ENCODE assay signal across 15 mouse cellular contexts in genomic region chr3:121500734-121501133, GRCm38 (mm10). TPM values are rescaled to one million over a fixed set of nuclear protein-coding genes. Genes with fewer than 3 reads are reported as not detected.
DNase-seq lines count a peak whose midpoint lies in the region; ATAC-seq and TF ChIP-seq lines count a peak whose summit lies in the region.
"Had no signal": no experiment of that assay in that cellular context is flagged by ENCODE, and none has a peak within 500 bp of the region (broad histone marks: within the 10 kb centered on the region; RNA-seq: fewer than 3 reads in every experiment).

No protein-coding gene starts in this region.

- peak; percentile 30 to 33 for DNase-seq in heart, adult 18-20 months
- no peak for DNase-seq in heart, postnatal 36 days
- no peak for DNase-seq in heart, postnatal 10 days
- peak; percentile 25 for DNase-seq in NIH3T3 (ENCODE audit: low read depth)
- DNase-seq in embryo, embryonic 10.5 days (ENCODE audit: low spot score) = no peak
- DNase-seq in right cerebral cortex, postnatal 4 days = no peak

- WGBS in heart, embryonic 15.5 days = 26% methylated on average over 5 of the region's 5 CpGs

- no peak overlapping the region for H3ac ChIP-seq in myocyte (ENCODE audit: control insufficient read depth, insufficient read length)

- H3K27me3 ChIP-seq in heart, embryonic 15.5 days = no peaks in the 10 kb centered on the region
- H3K27me3 ChIP-seq in myocyte (ENCODE audit: control insufficient read depth, insufficient read depth, insufficient read length) = no peaks in the 10 kb centered on the region
- H3K27me3 ChIP-seq: embryonic facial prominence, embryonic 15.5 days; forebrain, embryonic 15.5 days; limb, embryonic 15.5 days; liver, embryonic 15.5 days had no signal

- H3K4me1 ChIP-seq in heart, embryonic 15.5 days (replicated peaks) = peaks cover 6% of the 10 kb centered on the region
- H3K4me1 ChIP-seq: forebrain, embryonic 15.5 days; limb, embryonic 15.5 days had no signal

- no peak overlapping the region for H3K9ac ChIP-seq in heart, embryonic 15.5 days
- H3K9ac ChIP-seq: embryonic facial prominence, embryonic 15.5 days; forebrain, embryonic 15.5 days; limb, embryonic 15.5 days; liver, embryonic 15.5 days had no signal

- no peak overlapping the region for H3K27ac ChIP-seq in heart, embryonic 15.5 days
- H3K27ac ChIP-seq: embryonic facial prominence, embryonic 15.5 days; forebrain, embryonic 15.5 days; hindbrain, postnatal 0 days; limb, embryonic 15.5 days; liver, embryonic 15.5 days had no signal

- no peak overlapping the region for H3K4me3 ChIP-seq in heart, embryonic 15.5 days
- no peak overlapping the region for H3K4me3 ChIP-seq in myocyte
- H3K4me3 ChIP-seq: embryonic facial prominence, embryonic 15.5 days; forebrain, embryonic 15.5 days; limb, embryonic 15.5 days; liver, embryonic 15.5 days had no signal

- H3K36me3 ChIP-seq in heart, embryonic 15.5 days = no peaks in the 10 kb centered on the region
- no peaks in the 10 kb centered on the region for H3K36me3 ChIP-seq in myocyte (ENCODE audit: control insufficient read depth, insufficient read depth)
- H3K36me3 ChIP-seq: embryonic facial prominence, embryonic 15.5 days; forebrain, embryonic 15.5 days; limb, embryonic 15.5 days; liver, embryonic 15.5 days had no signal

- no peaks in the 10 kb centered on the region for H3K9me3 ChIP-seq in heart, embryonic 15.5 days (replicated peaks)
- H3K9me3 ChIP-seq: embryonic facial prominence, embryonic 15.5 days; forebrain, embryonic 15.5 days; limb, embryonic 15.5 days; liver, embryonic 15.5 days had no signal

- TF ChIP-seq POLR2A in myocyte (IDR thresholded peaks at IDR 0.05; ENCODE audit: insufficient read length, low read depth) = no peak

- intact Hi-C loops in heart, postnatal 36 days (cut with DNase I) = loop anchor here (1.0 to 2.0 kb wide), 3 partner anchors 74 to 330 kb away; partner anchors contain the start of genes Cnn3 and Rwdd3
- intact Hi-C loops in heart, postnatal 10 days (cut with DNase I) = loop anchor here (1.0 to 2.0 kb wide), 2 partner anchors 74 to 193 kb away; partner anchors contain the start of gene Cnn3

- H3K79me2 ChIP-seq in myocyte (ENCODE audit: control insufficient read depth, insufficient read depth) = no peaks in the 10 kb centered on the region

- H3K4me2 ChIP-seq in heart, embryonic 15.5 days = peak overlapping the region; percentile 4; the same call in 1 of the 2 replicates
- H3K4me2 ChIP-seq in myocyte (ENCODE audit: low read depth) = peak overlapping the region; percentile 57
- H3K4me2 ChIP-seq: embryonic facial prominence, embryonic 15.5 days; forebrain, embryonic 15.5 days; limb, embryonic 15.5 days; liver, embryonic 15.5 days had no signal

- ATAC-seq in heart, embryonic 15.5 days (replicated peaks; ENCODE audit: insufficient number of reproducible peaks, insufficient read depth, low FRiP score, low read depth) = peak; percentile 39; the same call in 1 of the 2 replicates
- ATAC-seq: forebrain, embryonic 15.5 days; midbrain, embryonic 16.5 days had no signal

TF ChIP-seq in myocyte, 11 proteins besides CTCF, POLR2A, EP300 and RAD21:
- TF ChIP-seq MYOG (IDR thresholded peaks at IDR 0.05; ENCODE audit: control insufficient read depth in 1 of 3, insufficient read depth in 1 of 3, insufficient read length in 2 of 3, low read depth in 2 of 3) = no peak
- TF ChIP-seq E2F4 (IDR thresholded peaks at IDR 0.05; ENCODE audit: insufficient read depth) = no peak
- TF ChIP-seq MAX (IDR thresholded peaks at IDR 0.05; ENCODE audit: low read depth) = no peak
- TF ChIP-seq TCF12 (IDR thresholded peaks at IDR 0.05; ENCODE audit: insufficient read depth, poor library complexity, severe bottlenecking) = no peak
- TF ChIP-seq SRF (IDR thresholded peaks at IDR 0.05; ENCODE audit: control insufficient read depth, insufficient read length, low read depth) = no peak
- no peak for TF ChIP-seq USF1 (IDR thresholded peaks at IDR 0.05; ENCODE audit: low read depth)
- no peak for TF ChIP-seq CEBPB (IDR thresholded peaks at IDR 0.05; ENCODE audit: insufficient read depth, poor library complexity, severe bottlenecking)
- no peak for TF ChIP-seq MYOD1 (IDR thresholded peaks at IDR 0.05; ENCODE audit: control insufficient read depth in 1 of 3, insufficient read length in 2 of 3, low read depth in 2 of 3)
- no peak for TF ChIP-seq REST (IDR thresholded peaks at IDR 0.05; ENCODE audit: insufficient read depth, insufficient read length)
- no peak for TF ChIP-seq TCF3 (IDR thresholded peaks at IDR 0.05; ENCODE audit: insufficient read length, low read depth)
- no peak for TF ChIP-seq POLR2AphosphoS2 (IDR thresholded peaks at IDR 0.05; ENCODE audit: insufficient read length, low read depth)

RNA-seq across cellular contexts. Expression of gene Slc44a3, which starts 31.5 kb away (rescaled TPM):
- total RNA-seq in heart, adult 18-20 months (2021) = under 1 TPM in 1 of 2 experiments, not detected in 1; 0.46 TPM
- total RNA-seq in heart, postnatal 36 days (2021) = under 1 TPM in 1 of 2 experiments, not detected in 1; 0.22 TPM
- polyA plus RNA-seq in heart, embryonic 15.5 days (2015; fragmentation: Nextera tagmentation; extraction: Ambion mirVana) = 0.94 and 2.2 TPM in 2 replicates
- total RNA-seq in heart, postnatal 10 days (2021) = under 1 TPM; 0.32 to 0.74 TPM
- polyA plus RNA-seq in myocyte (2012; fragmentation: generic; extraction: Trizol) = 2.3 TPM
- total RNA-seq: neutrophil, adult 5-6 weeks had no signal

Comparison
In these comparisons a context has a peak if more than half of its experiments do, and no peak if none do; other contexts are left out.
1. DNase-seq: peak in heart, adult 18-20 months (2 of 2) and NIH3T3 (single experiment); none in heart, postnatal 36 days (0 of 2), heart, postnatal 10 days (0 of 2), embryo, embryonic 10.5 days (single experiment) and right cerebral cortex, postnatal 4 days (single experiment).